Mouse (Mus musculus) megakaryocyte, embryonic 14.5 days (primary cell): ENCODE results near the gene Tnip2.

Experiments
- FLI1 ChIP-seq: IDR thresholded peaks from 2 replicates; pipeline ENCODE4 v1.6.1; 2012; ENCODE audit warnings: low read length, inconsistent platforms, mixed read lengths
- GATA1 ChIP-seq: IDR thresholded peaks from 3 replicates; pipeline ENCODE4 v1.6.1; 2012; ENCODE audit warnings: mixed read lengths, low read length, inconsistent platforms, borderline replicate concordance

DNA sequence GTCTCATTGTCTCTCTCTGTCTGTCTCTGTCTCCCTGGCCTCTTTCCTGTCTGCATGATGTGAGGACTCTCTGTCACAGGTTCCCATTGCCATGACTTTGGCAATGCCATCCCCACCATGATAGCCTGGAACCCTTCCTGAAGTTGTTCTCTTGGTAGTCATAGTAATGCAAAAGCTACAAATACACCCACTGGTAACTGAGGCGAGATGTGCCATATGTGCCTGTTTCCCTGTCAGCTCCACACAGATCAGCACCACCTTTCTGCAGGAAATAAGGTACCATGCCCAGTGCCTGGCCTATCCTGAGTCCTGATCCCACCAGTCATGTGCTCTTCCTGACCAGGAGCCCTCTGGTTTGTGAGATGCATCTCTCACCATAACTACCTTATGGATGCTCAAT lies 11.4 kb downstream of the Tnip2 start:
- TF ChIP-seq FLI1 = no peak
- TF ChIP-seq GATA1 = no peak
